Mouse (Mus musculus) cerebellum, adult 2 months (tissue): ENCODE measurements around the gene Josd1.

Experiments
- CTCF ChIP-seq: fragments of 200-500 bp; IDR thresholded peaks from 2 replicates; pipeline ENCODE4 v1.5.1; 2011; ENCODE audit warnings: low read depth, mild to moderate bottlenecking, control low read depth, low read length, moderate library complexity, borderline replicate concordance; ENCODE audit not compliant: insufficient read depth
- POLR2A ChIP-seq: fragments of 200-500 bp; IDR thresholded peaks from 2 replicates; pipeline ENCODE4 v1.6.1; 2011; ENCODE audit warnings: low read length, control low read depth, borderline replicate concordance; ENCODE audit not compliant: insufficient read depth

DNA sequence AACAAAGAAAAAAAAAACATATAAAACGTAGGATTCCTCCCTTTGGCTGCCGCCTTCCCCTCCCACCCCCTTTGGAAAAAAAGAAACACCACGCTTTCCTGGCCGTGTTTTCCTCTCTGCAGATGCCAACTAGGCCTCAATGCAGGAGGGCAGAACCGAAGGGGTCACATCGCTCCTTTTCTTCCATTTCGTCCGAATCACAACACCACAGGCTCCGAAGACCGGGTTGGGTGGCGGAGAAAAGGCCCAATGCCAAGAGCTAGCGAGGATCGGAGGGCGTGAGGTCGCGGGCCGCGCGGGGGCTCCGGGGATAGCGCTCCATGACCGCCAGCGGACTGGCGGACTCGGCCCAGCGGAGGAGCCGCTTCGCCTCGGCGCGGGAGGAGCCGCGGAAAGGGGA is 544 bp downstream of the Josd1 start:
- no peak for TF ChIP-seq POLR2A
- TF ChIP-seq CTCF, result no peak
